Mouse (Mus musculus) intestine, postnatal 0 days (tissue): Measurements from ENCODE around the gene Cyp2g1. TPM values are rescaled to one million over a fixed set of nuclear protein-coding genes. Genes with fewer than 3 reads are reported as not detected.
"Not testable (repeated sequence)": the region's sequence is repeated elsewhere in the genome, so short reads cannot be mapped to it uniquely, and the experiment has no call there.

Source experiments
- ATAC-seq: fragments of 200-750 bp; cut with Nextera tagmentation; 2 replicates; pipeline ENCODE4 v1.8.0; 2017; ENCODE audit warnings: mild to moderate bottlenecking, moderate TSS enrichment, moderate library complexity
- H3K27ac ChIP-seq: fragments of 300-500 bp; sonication (generic); 2 replicates; pipeline ENCODE4 v1.5.1; 2014; ENCODE audit warnings: mild to moderate bottlenecking, low read depth, low read length, moderate library complexity
- H3K27me3 ChIP-seq: fragments of 300-500 bp; sonication (generic); replicated peaks from 2 replicates; pipeline ENCODE4 v1.6.1; 2014; ENCODE audit warnings: low read length, mixed read lengths; ENCODE audit not compliant: control insufficient read depth, insufficient read depth
- H3K36me3 ChIP-seq: fragments of 300-500 bp; sonication (generic); 2 replicates; pipeline ENCODE4 v1.6.1; 2014; ENCODE audit warnings: mild to moderate bottlenecking, moderate library complexity; ENCODE audit not compliant: control insufficient read depth, insufficient read depth
- H3K4me1 ChIP-seq: fragments of 300-500 bp; sonication (generic); replicated peaks from 2 replicates; pipeline ENCODE4 v1.6.1; 2014; ENCODE audit warnings: antibody characterized with exemption, low read length, mixed read lengths; ENCODE audit not compliant: control insufficient read depth, insufficient read depth
- H3K4me2 ChIP-seq: fragments of 300-500 bp; sonication (generic); replicated peaks from 2 replicates; pipeline ENCODE4 v1.6.1; 2014; ENCODE audit warnings: low read depth, mild to moderate bottlenecking, moderate library complexity
- H3K4me3 ChIP-seq: fragments of 300-500 bp; sonication (generic); 2 replicates; pipeline ENCODE4 v1.5.1; 2014; ENCODE audit warnings: low read depth, low read length
- H3K9ac ChIP-seq: fragments of 300-500 bp; sonication (generic); 2 replicates; pipeline ENCODE4 v1.6.1; 2014; ENCODE audit warnings: mild to moderate bottlenecking, low read depth, low read length
- H3K9me3 ChIP-seq: fragments of 300-500 bp; sonication (generic); 2 replicates; pipeline ENCODE4 v1.6.1; 2016; ENCODE audit warnings: mixed run types; ENCODE audit not compliant: control insufficient read depth
- CTCF ChIP-seq: sonication (generic); IDR thresholded peaks from 2 replicates; pipeline ENCODE4 v1.5.1; 2016; ENCODE audit warnings: low read depth, mild to moderate bottlenecking, control low read depth, antibody characterized with exemption, moderate library complexity
- WGBS: fragments of 180-500 bp; shearing (Covaris S2); extraction: QIAGEN DNeasy Blood & Tissue Kit; methylation state at CpG from one replicate; pipeline ENCODE4 v1.1.7; 2014; 5-methylcytosine and 5-hydroxymethylcytosine counted together
- polyA plus RNA-seq: library from polyadenylated mRNA; unstranded; fragments of >200 nt; fragmentation: Nextera tagmentation; extraction: Ambion mirVana; gene quantifications from 2 replicates; pipeline ENCODE4 v1.2.1, GENCODE M21; 2015

Cyp2g1 gene
- polyA plus RNA-seq, 1 experiment from 2014 or later, result not detected

DNA sequence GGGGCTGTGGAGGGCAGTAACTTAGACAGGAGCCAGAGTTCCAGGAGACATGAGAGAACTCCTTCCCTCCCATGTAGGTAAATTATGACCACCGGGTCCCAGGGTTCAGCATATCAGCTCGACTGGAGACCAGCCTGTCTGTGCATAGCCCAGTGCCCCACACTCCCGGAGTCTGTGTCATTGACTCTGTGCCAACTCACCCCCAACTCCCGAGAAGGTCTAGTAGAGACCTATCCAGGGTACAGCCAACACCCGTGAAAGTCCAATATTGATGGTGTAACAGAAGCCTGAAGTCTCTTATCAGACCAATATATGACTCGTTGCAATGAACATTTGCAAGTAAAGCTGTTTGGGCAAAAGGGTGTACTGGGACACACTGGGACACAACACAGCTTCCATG is 18.7 kb upstream of the Cyp2g1 start:
- Histone ChIP-seq H3K4me1 (no peaks in the 10 kb centered on the region), H3K27me3 (no peaks in the 10 kb centered on the region), H3K27ac (no peak overlapping the region), H3K9ac (no peak overlapping the region), H3K9me3 (no peaks in the 10 kb centered on the region), H3K36me3 (no peaks in the 10 kb centered on the region), H3K4me3 (no peak overlapping the region), H3K4me2 (no peak overlapping the region)
- ATAC-seq, result no peak
- no peak for TF ChIP-seq CTCF
- WGBS, result 51% methylated on average over 6 of the region's 6 CpGs

GRCm38 (mm10) chr7:26800104-26800503 is 8.6 kb upstream of the Cyp2g1 start:
- no peak overlapping the region for H3K4me2 ChIP-seq
- no peaks in the 10 kb centered on the region for H3K27me3 ChIP-seq
- no peaks in the 10 kb centered on the region for H3K9me3 ChIP-seq
- no peak for TF ChIP-seq CTCF
- H3K27ac ChIP-seq, result no peak overlapping the region
- H3K9ac ChIP-seq, result no peak overlapping the region
- H3K4me3 ChIP-seq, result no peak overlapping the region
- no peaks in the 10 kb centered on the region for H3K4me1 ChIP-seq
- H3K36me3 ChIP-seq, result no peaks in the 10 kb centered on the region
- 0 out of 2 replicates have a peak, but pooled peaks have one; percentile 36 for ATAC-seq

GRCm38 (mm10) chr7:26800996-26801395 is 7.7 kb upstream of the Cyp2g1 start:
- Histone ChIP-seq H3K4me2 (no peak overlapping the region), H3K9ac (no peak overlapping the region), H3K9me3 (no peaks in the 10 kb centered on the region), H3K4me3 (no peak overlapping the region), H3K36me3 (no peaks in the 10 kb centered on the region), H3K27ac (no peak overlapping the region), H3K4me1 (no peaks in the 10 kb centered on the region), H3K27me3 (no peaks in the 10 kb centered on the region)
- no peak for TF ChIP-seq CTCF
- WGBS, result 88% methylated on average over 1 of the region's 1 CpGs
- no peak for ATAC-seq

DNA sequence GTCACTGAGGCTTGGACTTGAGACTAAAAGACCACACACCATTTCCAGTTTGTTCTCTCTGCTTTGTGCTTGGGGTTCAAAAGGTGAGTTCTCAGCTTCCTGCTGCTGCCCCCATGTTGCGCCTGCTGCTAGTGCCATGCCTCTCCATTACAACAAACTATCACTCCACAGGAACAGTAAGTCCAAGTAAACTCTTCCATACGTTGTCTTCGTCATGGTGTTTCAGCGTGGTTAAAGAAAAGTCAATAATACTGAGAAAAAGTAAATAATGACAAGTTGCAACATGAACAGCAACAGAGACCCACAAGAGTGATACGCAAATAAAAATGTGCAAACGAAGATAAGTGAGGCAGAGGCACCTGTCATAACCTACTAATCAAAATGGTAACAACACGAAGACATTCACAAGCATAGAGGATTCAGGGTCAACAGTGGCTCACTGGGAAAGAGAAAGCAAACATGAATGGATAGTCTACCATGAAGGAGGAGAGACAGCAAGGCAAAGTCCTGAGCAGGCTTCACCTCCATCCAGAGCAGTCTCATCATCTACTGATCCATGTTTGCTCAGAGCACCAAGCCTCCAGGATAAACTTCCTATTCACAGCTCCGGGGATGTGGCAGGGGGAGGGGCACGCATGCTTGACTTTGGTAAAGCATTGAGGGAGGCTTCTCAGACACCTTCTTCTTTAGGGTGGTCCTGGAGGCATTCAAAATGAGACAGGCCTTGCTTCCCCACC is 23.0 kb downstream of the Cyp2g1 start:
- not testable (repeated sequence) for ATAC-seq, H3K27me3 ChIP-seq, H3K9me3 ChIP-seq, H3K4me3 ChIP-seq, H3K4me2 ChIP-seq, H3K9ac ChIP-seq, H3K27ac ChIP-seq, H3K4me1 ChIP-seq, H3K36me3 ChIP-seq
- whole genome bisulfite sequencing, result 54% methylated on average over 9 of the region's 9 CpGs

DNA sequence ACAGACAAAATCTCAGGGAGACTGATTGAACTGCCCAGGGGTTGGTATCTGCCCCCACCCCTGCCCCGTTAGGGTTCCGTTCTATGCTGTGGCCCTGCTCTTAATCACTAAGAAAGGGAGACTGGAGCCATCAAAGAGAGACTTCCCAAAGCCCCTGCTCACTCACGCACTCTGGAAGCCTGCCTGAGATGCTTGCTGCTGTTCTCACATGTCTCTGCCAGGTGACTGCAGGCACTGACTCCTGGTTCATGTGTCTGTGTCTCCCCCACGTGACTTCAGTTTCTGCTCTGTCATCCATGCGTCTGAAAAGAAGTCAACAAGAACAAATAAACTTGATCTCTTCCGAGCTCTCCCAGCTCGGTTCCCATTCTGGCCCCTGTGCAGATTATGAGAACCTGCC is 24.0 kb downstream of the Cyp2g1 start:
- WGBS, result 53% methylated on average over 7 of the region's 7 CpGs
- H3K27me3 ChIP-seq, H3K4me2 ChIP-seq, H3K4me3 ChIP-seq, H3K4me1 ChIP-seq, H3K36me3 ChIP-seq, H3K9me3 ChIP-seq, ATAC-seq, H3K27ac ChIP-seq, H3K9ac ChIP-seq: not testable (repeated sequence)

GRCm38 (mm10) chr7:26835059-26835458 is 26.4 kb downstream of the Cyp2g1 start, which contains the start of gene Cyp2a5:
TSS of gene Cyp2a5 (plus strand) at chr7:26835305.
- H3K9me3 ChIP-seq, H3K27ac ChIP-seq, H3K4me1 ChIP-seq, H3K36me3 ChIP-seq, H3K4me2 ChIP-seq, H3K27me3 ChIP-seq, H3K4me3 ChIP-seq, H3K9ac ChIP-seq: not testable (repeated sequence)
- peak; percentile 54 for ATAC-seq
- WGBS, result 59% methylated on average over 3 of the region's 3 CpGs

DNA sequence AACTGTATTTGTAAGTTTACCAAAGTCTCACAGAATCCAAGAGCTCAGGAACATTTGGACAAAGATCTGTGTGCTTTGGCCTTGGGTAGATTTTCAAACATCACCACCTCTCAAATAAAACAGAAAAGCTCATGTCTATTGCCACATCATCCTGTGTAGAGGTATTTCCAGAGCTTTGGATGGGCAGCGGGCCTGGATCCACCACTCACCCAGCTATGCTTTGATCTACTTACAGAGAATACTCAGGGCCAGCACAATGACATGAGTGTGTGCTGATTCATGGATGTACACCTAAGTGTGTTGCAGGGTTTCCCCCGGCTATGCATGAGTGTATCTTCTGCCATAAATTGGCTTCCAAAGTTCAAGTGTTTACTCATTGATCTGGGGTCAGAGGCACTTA is 34.7 kb downstream of the Cyp2g1 start:
- not testable (repeated sequence) for ATAC-seq, H3K4me1 ChIP-seq, H3K27me3 ChIP-seq, H3K27ac ChIP-seq, H3K36me3 ChIP-seq, H3K9ac ChIP-seq, H3K4me3 ChIP-seq, H3K9me3 ChIP-seq, H3K4me2 ChIP-seq
- 66% methylated on average over 2 of the region's 2 CpGs for WGBS

- not testable (repeated sequence) for H3K4me2 ChIP-seq, H3K9me3 ChIP-seq, H3K4me3 ChIP-seq, ATAC-seq, H3K27me3 ChIP-seq, H3K36me3 ChIP-seq, H3K9ac ChIP-seq, H3K27ac ChIP-seq, H3K4me1 ChIP-seq
These were observed 41.4 kb downstream of the Cyp2g1 start for GRCm38 (mm10) chr7:26850063-26850462.
